ENCODE assay signal across 20 mouse cellular contexts in genomic region chr3:69340971-69341370, GRCm38 (mm10).
"Had no signal": no experiment of that assay in that cellular context is flagged by ENCODE, and none has a peak within 500 bp of the region (broad histone marks: within the 10 kb centered on the region; RNA-seq: fewer than 3 reads in every experiment).

No protein-coding gene starts in this region.

- DNase-seq: kidney, adult 2 months; kidney, postnatal 25 days; layer of hippocampus, adult 9-11 months; lung, embryonic 14.5 days; lung, postnatal 36 days; retina, postnatal 1 day; thymus, adult 2 months; thymus, postnatal 14 days; thymus, postnatal 4 days had no signal

- H3K4me2 ChIP-seq: limb, embryonic 13.5 days; lung, embryonic 14.5 days; midbrain, embryonic 12.5 days; midbrain, embryonic 15.5 days; neural tube, embryonic 12.5 days; neural tube, embryonic 15.5 days had no signal

- H3K27ac ChIP-seq: kidney, postnatal 0 days; layer of hippocampus, adult 2 months; limb, embryonic 10.5 days; limb, embryonic 13.5 days; midbrain, embryonic 12.5 days; midbrain, embryonic 15.5 days; neural tube, embryonic 12.5 days; neural tube, embryonic 15.5 days; stomach, postnatal 0 days had no signal

- H3K4me1 ChIP-seq: midbrain, embryonic 12.5 days; midbrain, embryonic 15.5 days; neural tube, embryonic 12.5 days had no signal

- H3K36me3 ChIP-seq: limb, embryonic 10.5 days; limb, embryonic 13.5 days; midbrain, embryonic 12.5 days; midbrain, embryonic 15.5 days; neural tube, embryonic 12.5 days; neural tube, embryonic 15.5 days had no signal

- H3K4me3 ChIP-seq: layer of hippocampus, adult 2 months; limb, embryonic 10.5 days; limb, embryonic 13.5 days; midbrain, embryonic 12.5 days; midbrain, embryonic 15.5 days; neural tube, embryonic 12.5 days; neural tube, embryonic 15.5 days had no signal

- ATAC-seq: intestine, postnatal 0 days; lung, postnatal 0 days; midbrain, embryonic 15.5 days had no signal

- H3K27me3 ChIP-seq: limb, embryonic 13.5 days; midbrain, embryonic 12.5 days; midbrain, embryonic 15.5 days; neural tube, embryonic 12.5 days; neural tube, embryonic 15.5 days had no signal

- H3K9me3 ChIP-seq: limb, embryonic 10.5 days; limb, embryonic 13.5 days; midbrain, embryonic 12.5 days; midbrain, embryonic 15.5 days; neural tube, embryonic 12.5 days; neural tube, embryonic 15.5 days had no signal

- H3K9ac ChIP-seq: limb, embryonic 13.5 days; lung, embryonic 14.5 days; midbrain, embryonic 12.5 days; midbrain, embryonic 15.5 days; neural tube, embryonic 12.5 days; neural tube, embryonic 15.5 days had no signal
